Mouse (Mus musculus) spleen, adult 2 months (tissue): ENCODE data around the gene Cacng5. TPM values are rescaled to one million over a fixed set of nuclear protein-coding genes. Genes with fewer than 3 reads are reported as not detected.

Experiments used
- DNase-seq, 2 experiments: peaks; one replicate each; pipeline versions ENCODE4 v3.0.0 to v3.0.0-alpha.2; 2012 to 2021; ENCODE audit warnings: low spot score in 2 of 2, low read depth in 1 of 2
- H3K27ac ChIP-seq: fragments of 200-500 bp; 2 replicates; pipeline ENCODE4 v1.5.1; 2012; ENCODE audit warnings: low read length, inconsistent platforms; ENCODE audit not compliant: insufficient read depth
- H3K27me3 ChIP-seq: fragments of 200-500 bp; 2 replicates; pipeline ENCODE4 v1.6.1; 2012; ENCODE audit warnings: mild to moderate bottlenecking, moderate library complexity, low read length, inconsistent platforms; ENCODE audit not compliant: control insufficient read depth, insufficient read depth
- H3K36me3 ChIP-seq: fragments of 200-500 bp; 2 replicates; pipeline ENCODE4 v1.6.1; 2012; ENCODE audit warnings: mild to moderate bottlenecking, low read length, inconsistent platforms; ENCODE audit not compliant: control insufficient read depth, insufficient read depth
- H3K4me1 ChIP-seq: fragments of 200-500 bp; 2 replicates; pipeline ENCODE4 v1.6.1; 2011; ENCODE audit warnings: inconsistent platforms; ENCODE audit not compliant: control insufficient read depth, insufficient read depth, insufficient read length
- H3K4me3 ChIP-seq: fragments of 200-500 bp; 2 replicates; pipeline ENCODE4 v1.5.1; 2011; ENCODE audit warnings: mild to moderate bottlenecking, inconsistent platforms; ENCODE audit not compliant: insufficient read depth, insufficient read length; ENCODE audit errors: extremely low read depth
- CTCF ChIP-seq: fragments of 200-500 bp; IDR thresholded peaks from 2 replicates; pipeline ENCODE4 v1.5.1; 2011; ENCODE audit warnings: mild to moderate bottlenecking, inconsistent platforms; ENCODE audit not compliant: insufficient read depth, insufficient read length, insufficient replicate concordance; ENCODE audit errors: extremely low read depth
- POLR2A ChIP-seq: fragments of 200-500 bp; IDR thresholded peaks from 2 replicates; pipeline ENCODE4 v1.6.1; 2011; ENCODE audit warnings: low read depth, low read length, inconsistent platforms
- WGBS: fragments of 180-500 bp; shearing (Covaris S2); methylation state at CpG from one replicate; pipeline ENCODE4 v1.1.7; 2018; 5-methylcytosine and 5-hydroxymethylcytosine counted together
- polyA plus RNA-seq: library from polyadenylated mRNA; depleted of rRNA; stranded (reverse); fragments of >200 nt; gene quantifications from 2 replicates; pipeline ENCODE4 v1.2.3, GENCODE M21; 2012

Cacng5 gene
- polyA plus RNA-seq, 1 experiment: not detected

GRCm38 (mm10) chr11:107947951-107948350 lies 33.1 kb upstream of the Cacng5 start:
- Histone ChIP-seq H3K27me3 (no peaks in the 10 kb centered on the region), H3K36me3 (peaks cover 10% of the 10 kb centered on the region), H3K27ac (no peak overlapping the region), H3K4me1 (no peaks in the 10 kb centered on the region), H3K4me3 (no peak overlapping the region)
- TF ChIP-seq CTCF (no peak), POLR2A (no peak)
- 90% methylated on average over 1 of the region's 1 CpGs for WGBS
- no peak for DNase-seq

GRCm38 (mm10) chr11:107946823-107947222 lies 32.0 kb upstream of the Cacng5 start:
- no peak overlapping the region for H3K4me3 ChIP-seq
- H3K36me3 ChIP-seq: peaks cover 11% of the 10 kb centered on the region
- no peak overlapping the region for H3K27ac ChIP-seq
- no peak for DNase-seq
- no peaks in the 10 kb centered on the region for H3K4me1 ChIP-seq
- 86% methylated on average over 5 of the region's 5 CpGs for WGBS
- no peak for TF ChIP-seq POLR2A
- TF ChIP-seq CTCF: no peak
- no peaks in the 10 kb centered on the region for H3K27me3 ChIP-seq

GRCm38 (mm10) chr11:107936929-107937328 lies 22.1 kb upstream of the Cacng5 start:
- 93% methylated on average over 2 of the region's 2 CpGs for WGBS
- Histone ChIP-seq H3K36me3 (0 out of 2 replicates have a peak, but pooled peaks cover 2% of the 10 kb centered on the region), H3K4me3 (no peak overlapping the region), H3K27me3 (no peaks in the 10 kb centered on the region), H3K27ac (no peak overlapping the region), H3K4me1 (no peaks in the 10 kb centered on the region)
- no peak for DNase-seq
- TF ChIP-seq POLR2A (no peak), CTCF (no peak)

- H3K4me1 ChIP-seq: no peaks in the 10 kb centered on the region
- H3K4me3 ChIP-seq: no peak overlapping the region
- H3K27ac ChIP-seq: no peak overlapping the region
- H3K27me3 ChIP-seq: no peaks in the 10 kb centered on the region
- H3K36me3 ChIP-seq: no peaks in the 10 kb centered on the region
- DNase-seq: no peak
- 68% methylated on average over 7 of the region's 7 CpGs for WGBS
- TF ChIP-seq POLR2A: no peak
- no peak for TF ChIP-seq CTCF
Measured at GRCm38 (mm10) chr11:107931721-107932120, 16.9 kb upstream of the Cacng5 start.

GRCm38 (mm10) chr11:107931288-107931687 lies 16.4 kb upstream of the Cacng5 start:
- H3K4me1 ChIP-seq: no peaks in the 10 kb centered on the region
- H3K27me3 ChIP-seq: no peaks in the 10 kb centered on the region
- no peaks in the 10 kb centered on the region for H3K36me3 ChIP-seq
- WGBS: 90% methylated on average over 11 of the region's 11 CpGs
- no peak overlapping the region for H3K27ac ChIP-seq
- no peak overlapping the region for H3K4me3 ChIP-seq
- no peak for DNase-seq
- TF ChIP-seq POLR2A: no peak

GRCm38 (mm10) chr11:107929712-107930111 lies 14.9 kb upstream of the Cacng5 start:
- TF ChIP-seq CTCF (no peak), POLR2A (no peak)
- WGBS: 38% methylated on average over 3 of the region's 3 CpGs
- H3K27ac ChIP-seq: no peak overlapping the region
- no peaks in the 10 kb centered on the region for H3K36me3 ChIP-seq
- no peaks in the 10 kb centered on the region for H3K4me1 ChIP-seq
- H3K4me3 ChIP-seq: no peak overlapping the region
- DNase-seq: no peak
- no peaks in the 10 kb centered on the region for H3K27me3 ChIP-seq

- no peaks in the 10 kb centered on the region for H3K36me3 ChIP-seq
- TF ChIP-seq POLR2A (no peak), CTCF (no peak)
- 54% methylated on average over 16 of the region's 16 CpGs for WGBS
- H3K27ac ChIP-seq: no peak overlapping the region
- DNase-seq: no peak
- no peaks in the 10 kb centered on the region for H3K27me3 ChIP-seq
- no peak overlapping the region for H3K4me3 ChIP-seq
- no peaks in the 10 kb centered on the region for H3K4me1 ChIP-seq
Measured at GRCm38 (mm10) chr11:107919852-107920508, 5.1 kb upstream of the Cacng5 start.
